Mouse (Mus musculus): ENCODE data around the gene Helb.
"Not testable (repeated sequence)": the region's sequence is repeated elsewhere in the genome, so short reads cannot be mapped to it uniquely, and the experiment has no call there.

The Helb gene

GRCm38 (mm10) chr10:120112507-120113396 is at the start of gene Helb:
TSS of gene Helb (minus strand) at chr10:120112987.
- peak; percentile 94 for DNase-seq

DNA sequence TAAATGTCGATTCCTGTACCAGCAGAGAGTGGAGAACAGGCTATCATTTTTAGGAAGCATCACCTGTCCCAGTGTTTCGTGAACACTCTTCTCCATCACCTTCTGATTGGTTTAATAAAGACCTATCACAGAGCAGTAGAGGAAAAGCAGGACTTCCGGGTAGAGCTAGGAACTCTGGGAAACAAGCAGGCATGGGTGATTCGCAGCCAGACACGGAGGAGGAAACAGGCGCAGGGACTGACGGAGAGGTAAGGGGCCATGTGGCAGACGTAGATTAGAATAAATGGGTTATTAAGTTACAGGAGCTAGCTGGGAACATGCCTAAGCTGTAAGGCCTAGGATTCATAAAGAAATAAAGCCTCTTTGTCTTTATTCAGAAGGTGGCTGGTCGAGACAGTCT is 47.7 kb upstream of the Helb start:
- DNase-seq = no peak

DNA sequence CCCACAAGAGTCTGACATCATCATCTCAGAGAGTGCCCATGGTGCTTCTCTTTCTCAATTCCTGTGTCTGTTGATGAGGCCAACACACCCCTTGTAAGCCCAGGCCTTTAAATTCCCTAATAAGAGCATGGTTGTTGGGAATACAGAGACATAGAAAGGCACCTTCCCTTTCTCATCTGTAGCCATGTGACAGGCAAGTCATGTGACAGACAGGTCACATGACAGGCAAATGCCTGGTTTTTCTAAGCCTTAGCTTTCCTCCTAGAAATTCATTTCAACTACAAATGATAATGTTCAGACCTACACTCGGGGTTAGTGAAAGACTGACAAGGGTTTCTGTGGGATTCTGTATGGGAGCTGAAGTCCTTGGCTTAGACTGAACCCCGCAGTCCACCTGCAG is 41.1 kb upstream of the Helb start:
- DNase-seq = no peak

GRCm38 (mm10) chr10:120151672-120152071 is 38.9 kb upstream of the Helb start:
- DNase-seq = no peak

- DNase-seq = no peak
These were observed 28.2 kb upstream of the Helb start for GRCm38 (mm10) chr10:120140916-120141516.

GRCm38 (mm10) chr10:120140193-120140592 is 27.4 kb upstream of the Helb start:
- DNase-seq = no peak

DNA sequence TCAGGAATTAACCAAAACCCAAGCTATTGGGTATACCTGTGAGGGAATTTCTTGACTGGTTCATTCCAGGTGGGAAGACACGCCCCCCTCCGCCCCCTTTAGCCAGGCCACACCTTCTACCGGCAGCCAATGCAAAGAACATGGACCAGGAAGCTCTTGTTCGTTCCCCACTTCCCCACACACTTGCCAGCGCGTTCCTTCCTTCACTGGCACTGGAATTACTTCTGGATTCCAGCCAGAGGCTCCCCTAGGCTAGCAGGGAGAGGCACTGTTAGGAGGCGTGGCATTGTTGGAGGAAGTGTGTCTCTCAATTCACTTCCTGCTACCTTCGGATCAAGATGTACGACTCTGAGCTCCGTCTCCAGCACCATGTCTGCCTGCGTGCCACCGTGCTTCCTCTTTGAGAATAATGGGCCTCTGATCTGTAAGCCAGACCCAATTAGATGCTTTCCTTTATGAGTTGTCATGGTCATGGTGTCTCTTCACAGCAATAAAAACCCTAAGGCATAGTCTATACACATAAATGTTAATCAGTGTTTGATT is 23.3 kb upstream of the Helb start:
- no peak for DNase-seq

- no peak for DNase-seq
These were observed 20.9 kb upstream of the Helb start for GRCm38 (mm10) chr10:120133697-120134096.

DNA sequence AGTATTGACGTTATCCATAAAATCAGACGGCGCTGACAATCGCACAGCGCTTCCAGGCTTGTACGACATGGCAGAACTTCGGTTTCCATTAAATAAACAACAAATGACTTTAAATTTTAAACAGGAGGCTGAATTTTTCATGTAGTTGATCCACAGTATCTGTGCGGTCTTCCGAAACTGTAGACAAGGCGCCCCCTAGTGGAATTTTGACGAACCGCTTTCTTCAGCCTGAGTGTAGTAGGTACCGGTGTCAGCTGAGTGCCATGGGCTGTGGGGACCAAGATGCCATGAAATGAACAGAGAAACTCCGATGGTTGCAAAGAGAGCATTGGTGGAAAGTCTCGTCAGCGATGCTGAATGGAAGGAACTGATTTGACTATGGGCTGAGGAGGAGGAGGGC is 17.8 kb upstream of the Helb start:
- peak; percentile 21 for DNase-seq

GRCm38 (mm10) chr10:120128601-120129277 is 16.0 kb upstream of the Helb start:
- no peak for DNase-seq

DNA sequence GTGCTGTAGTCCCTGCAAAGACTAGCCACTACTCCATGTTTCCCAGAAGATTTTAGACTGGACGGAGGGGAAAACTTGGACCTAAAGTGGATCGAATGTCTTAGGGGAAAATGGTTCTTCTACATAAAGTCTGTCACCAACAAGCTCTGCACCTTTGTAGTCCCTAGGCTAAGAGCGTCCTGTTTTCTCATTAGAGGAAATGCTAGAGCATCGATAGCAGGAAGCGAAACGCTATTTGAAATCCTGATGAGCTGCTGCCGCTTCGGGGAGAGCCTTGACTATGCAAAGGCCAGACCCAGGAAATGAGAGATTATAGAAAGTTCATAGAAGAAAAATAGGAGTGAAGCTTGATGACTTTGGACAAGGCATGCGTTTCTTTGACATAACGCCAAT is 12.7 kb upstream of the Helb start:
- DNase-seq = no peak

GRCm38 (mm10) chr10:120124801-120125464 is 12.1 kb upstream of the Helb start:
- DNase-seq = peak; percentile 76

DNA sequence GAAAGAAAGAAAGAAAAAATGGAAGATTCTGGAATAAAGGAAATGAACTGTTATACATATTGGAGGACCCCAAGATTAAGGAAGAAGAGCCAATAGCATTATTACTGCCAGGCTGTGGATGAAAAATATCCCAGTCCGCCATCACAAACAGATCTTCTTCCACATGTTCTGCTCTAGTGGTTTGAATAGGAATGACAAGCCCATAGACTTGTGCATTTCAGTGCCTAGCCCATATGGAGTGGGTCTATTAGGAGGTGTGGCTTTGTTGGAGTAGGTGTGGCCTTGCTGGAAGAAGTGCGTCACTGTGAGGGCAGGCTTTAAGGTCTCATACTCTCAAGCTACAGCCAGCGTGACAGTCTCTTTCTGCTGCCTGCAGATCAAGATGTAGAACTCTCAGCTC is 10.9 kb upstream of the Helb start:
- no peak for DNase-seq

GRCm38 (mm10) chr10:120115249-120115648 is 2.5 kb upstream of the Helb start:
- DNase-seq = no peak

- DNase-seq = no peak
These were observed 1.7 kb upstream of the Helb start for GRCm38 (mm10) chr10:120114493-120114892.

- DNase-seq = no peak
These were observed 1.2 kb upstream of the Helb start for GRCm38 (mm10) chr10:120113980-120114379.

- DNase-seq = not testable (repeated sequence)
These were observed 695 bp upstream of the Helb start for GRCm38 (mm10) chr10:120113482-120113881.

GRCm38 (mm10) chr10:120111691-120112319 is 982 bp downstream of the Helb start:
- no peak for DNase-seq

GRCm38 (mm10) chr10:120100806-120101205 is 12.0 kb downstream of the Helb start:
- no peak for DNase-seq

GRCm38 (mm10) chr10:120097564-120097963 is 15.2 kb downstream of the Helb start:
- DNase-seq = no peak

DNA sequence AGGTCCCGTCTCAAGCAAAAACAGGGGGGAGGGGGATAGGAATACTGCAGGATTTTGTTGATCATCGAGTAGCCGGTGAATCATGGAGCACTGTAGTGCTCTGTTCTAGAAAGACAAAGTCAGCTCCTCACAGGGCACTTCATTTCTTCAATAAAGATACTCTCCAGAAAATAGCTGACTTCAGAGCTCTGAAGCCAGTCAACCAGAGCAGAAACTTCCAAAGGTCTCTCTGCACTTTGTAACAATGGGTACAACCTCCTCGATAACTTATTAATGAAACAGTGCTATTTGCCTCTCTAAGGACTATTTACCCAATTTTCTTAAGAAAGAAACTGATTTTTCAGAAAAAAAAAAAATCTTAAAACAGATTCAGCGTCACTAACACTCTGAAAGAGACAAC is 17.1 kb downstream of the Helb start:
- DNase-seq = no peak

- no peak for DNase-seq
These were observed 17.7 kb downstream of the Helb start for GRCm38 (mm10) chr10:120095136-120095535.

All from layer of hippocampus, adult 9-11 months (tissue).